Comparison of ENCODE assay signal across 9 mouse cellular contexts in the genomic region with DNA sequence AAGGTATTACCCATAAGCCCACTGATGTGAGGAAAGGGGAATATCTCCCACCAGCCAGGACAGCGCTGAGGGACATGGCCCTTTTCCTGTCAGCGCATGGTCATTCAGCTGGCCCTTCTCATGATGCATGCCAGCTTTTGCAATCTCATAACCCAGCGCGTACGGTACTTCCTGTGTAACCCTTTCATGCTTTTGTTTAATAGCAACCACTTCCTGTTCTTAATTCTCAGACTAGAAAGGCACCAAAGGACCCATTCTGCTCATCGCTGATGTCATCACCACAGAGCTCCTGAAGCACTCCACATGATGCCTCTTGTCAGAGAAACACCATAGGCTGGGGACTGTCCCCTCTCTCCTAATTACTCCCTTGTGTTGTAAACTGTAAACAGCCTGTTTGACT. TPM values are rescaled to one million over a fixed set of nuclear protein-coding genes. Genes with fewer than 3 reads are reported as not detected.
DNase-seq lines count a peak whose midpoint lies in the region; ATAC-seq and TF ChIP-seq lines count a peak whose summit lies in the region.
"Had no signal": no experiment of that assay in that cellular context is flagged by ENCODE, and none has a peak within 500 bp of the region (broad histone marks: within the 10 kb centered on the region; RNA-seq: fewer than 3 reads in every experiment).

No protein-coding gene starts in this region.

- H3K27ac ChIP-seq in heart, postnatal 0 days (ENCODE audit: low read depth) = no peak overlapping the region
- H3K27ac ChIP-seq in macrophage = peak overlapping the region; percentile 62
- H3K27ac ChIP-seq: forebrain, embryonic 10.5 days had no signal

- no peak overlapping the region for H3K9ac ChIP-seq in heart, postnatal 0 days (replicated peaks; ENCODE audit: low read depth, low read length)

- no peak overlapping the region for H3K4me3 ChIP-seq in heart, postnatal 0 days (ENCODE audit: low read depth, low read length)
- H3K4me3 ChIP-seq in macrophage (ENCODE audit: inconsistent target) = no peak overlapping the region
- H3K4me3 ChIP-seq: forebrain, embryonic 10.5 days had no signal

- H3K27me3 ChIP-seq in heart, postnatal 0 days (ENCODE audit: control insufficient read depth, insufficient read depth, low read length) = no peaks in the 10 kb centered on the region

- DNase-seq in heart, postnatal 0 days (ENCODE audit: low spot score) = no peak
- no peak for DNase-seq in heart, adult 18-20 months
- peak; percentile 46 to 57 for DNase-seq in B cell, adult 2 months
- DNase-seq in layer of hippocampus, adult 9-11 months = no peak
- DNase-seq in layer of hippocampus, adult 8-10 months (ENCODE audit: low spot score in 2 of 2) = no peak
- DNase-seq in urinary bladder, postnatal 4 days (ENCODE audit: low spot score in 2 of 2) = no peak

- TF ChIP-seq EP300 in heart, postnatal 0 days (IDR thresholded peaks at IDR 0.05; ENCODE audit: low read depth) = no peak

- no peaks in the 10 kb centered on the region for H3K4me1 ChIP-seq in heart, postnatal 0 days (ENCODE audit: control insufficient read depth, insufficient read depth)

- no peak for TF ChIP-seq CTCF in heart, postnatal 0 days (IDR thresholded peaks at IDR 0.05; ENCODE audit: low read depth)

- H3K9me3 ChIP-seq in heart, postnatal 0 days (replicated peaks; ENCODE audit: control insufficient read depth, low read length) = no peaks in the 10 kb centered on the region
- H3K9me3 ChIP-seq: forebrain, embryonic 10.5 days had no signal

- peak; percentile 51; the same call in 1 of the 2 replicates for ATAC-seq in heart, postnatal 0 days (ENCODE audit: insufficient read depth, low read depth)
- peak; percentile 86 to 92 for ATAC-seq in hematopoietic stem cell, adult 5-6 weeks (replicated peaks in 1 of 2; ENCODE audit: insufficient read depth in 1 of 2, low FRiP score in 2 of 2, low TSS enrichment in 1 of 2, low read depth in 1 of 2, poor library complexity in 2 of 2, severe bottlenecking in 2 of 2)

- no peaks in the 10 kb centered on the region for H3K79me2 ChIP-seq in macrophage (ENCODE audit: inconsistent target)

- no peak overlapping the region for H3K4me2 ChIP-seq in heart, postnatal 0 days (ENCODE audit: low read depth, low read length)

- WGBS in heart, postnatal 0 days = 44% methylated on average over 6 of the region's 6 CpGs
- under 1% methylated on average over 6 of the region's 6 CpGs for WGBS in macrophage (ENCODE audit: missing documents)

- no peaks in the 10 kb centered on the region for H3K36me3 ChIP-seq in heart, postnatal 0 days (replicated peaks; ENCODE audit: control insufficient read depth, insufficient read depth, low read length)
- no peaks in the 10 kb centered on the region for H3K36me3 ChIP-seq in macrophage (ENCODE audit: inconsistent target)
- H3K36me3 ChIP-seq: forebrain, embryonic 10.5 days had no signal

RNA-seq across cellular contexts. Expression of gene Slc30a5, which starts 33.1 kb away (rescaled TPM):
- 41.1 and 46.0 TPM in 2 replicates for total RNA-seq in heart, postnatal 0 days (2014; rRNA removed; ENCODE audit: low replicate concordance)
- 21.1 and 23.7 TPM in 2 replicates for polyA plus RNA-seq in heart, postnatal 0 days (2015; fragmentation: Nextera tagmentation; extraction: Ambion mirVana)
- total RNA-seq in heart, adult 18-20 months (2021) = 10 to 100 TPM; 20.1 to 21.8 TPM
- total RNA-seq in hematopoietic stem cell, adult 5-6 weeks (2017) = 83.7 and 107 TPM in 2 replicates
- total RNA-seq in macrophage (2018; cell fraction: chromatin; rRNA removed) = 10 to 100 TPM; 22.7 to 86.7 (median 45.4) TPM
- 10 to 100 TPM; 27.8 to 64.5 (median 42.7) TPM for total RNA-seq in macrophage (2018; cell fraction: cytosol; rRNA removed)
- 10 to 100 TPM; 27.6 to 95.1 (median 53.0) TPM for total RNA-seq in macrophage (2018; cell fraction: nucleus; rRNA removed)
- 51.0 to 58.9 TPM (median 54.2 TPM) in 3 replicates for polyA plus RNA-seq in macrophage (2018)
- 10 to 100 TPM; 35.5 to 39.0 (median 37.7) TPM for total RNA-seq in layer of hippocampus, adult 8-10 months (2022)

Comparison
In these comparisons a context has a peak if more than half of its experiments do, and no peak if none do; other contexts are left out.
1. DNase-seq: peak in B cell, adult 2 months (2 of 2); none in heart, postnatal 0 days (single experiment), heart, adult 18-20 months (0 of 2), layer of hippocampus, adult 9-11 months (single experiment), layer of hippocampus, adult 8-10 months (0 of 2) and urinary bladder, postnatal 4 days (0 of 2).